8 mouse cellular contexts compared by ENCODE assay signal in the genomic region with DNA sequence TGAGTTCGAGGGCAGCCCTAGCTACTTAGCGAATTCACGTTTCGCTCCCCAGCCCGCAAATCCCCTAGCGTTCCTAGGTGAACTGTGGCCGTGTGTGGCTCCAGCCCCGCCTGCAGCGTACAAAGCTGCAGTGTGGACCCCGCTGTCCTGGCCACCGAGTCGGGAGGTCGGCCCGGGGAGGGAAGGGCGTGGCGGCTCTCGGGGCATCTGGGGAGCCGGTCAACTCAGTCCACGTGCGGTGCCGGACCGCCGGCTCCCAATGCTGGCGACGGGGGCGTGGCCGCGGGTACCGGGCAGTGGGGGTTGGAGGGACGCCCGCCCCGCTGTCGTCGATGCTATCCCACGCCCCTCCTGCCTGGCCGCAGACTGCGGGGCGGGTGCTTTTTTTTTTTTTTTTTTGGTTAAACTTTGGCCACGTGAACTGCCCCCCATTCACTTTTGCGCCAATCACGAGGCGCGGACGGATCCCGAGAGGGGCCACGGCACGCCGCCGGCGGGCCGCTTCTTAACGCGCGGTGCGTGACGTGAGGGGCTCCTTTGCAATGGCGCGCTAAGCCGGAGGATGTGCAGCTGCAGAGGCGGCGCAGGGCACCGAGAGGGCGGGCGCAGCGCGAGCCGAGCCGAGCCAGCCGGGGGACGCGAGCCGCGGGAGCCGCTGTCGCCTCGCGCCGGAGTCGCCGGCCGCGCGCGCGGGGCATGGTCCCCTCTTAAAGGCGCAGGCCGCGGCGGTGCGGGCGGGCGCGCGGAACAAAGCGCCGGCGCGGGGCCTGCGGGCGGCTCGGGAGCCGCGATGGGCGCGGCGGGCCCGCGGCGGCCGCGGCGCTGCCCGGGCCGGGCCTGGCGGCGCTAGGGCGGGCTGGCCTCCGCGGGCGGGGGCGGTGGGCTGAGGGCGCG. TPM values are rescaled to one million over a fixed set of nuclear protein-coding genes. Genes with fewer than 3 reads are reported as not detected.
DNase-seq lines count a peak whose midpoint lies in the region; ATAC-seq lines count a peak whose summit lies in the region.

Gene Chsy1 (plus strand): TSS at position 555 of the 894 bp plus-strand sequence.

- peak within 1 kb of the TSS; percentile 86 to 91 for H3K27ac ChIP-seq in heart, embryonic 14.5 days (replicated peaks in 1 of 2; ENCODE audit: control insufficient read depth in 1 of 2, insufficient read depth in 1 of 2, low read depth in 2 of 2, low read length in 2 of 2)
- H3K27ac ChIP-seq in liver, embryonic 12.5 days = peak within 1 kb of the TSS; percentile 86
- H3K27ac ChIP-seq in stomach, embryonic 14.5 days (ENCODE audit: low read length) = peak within 1 kb of the TSS; percentile 78

- H3K4me2 ChIP-seq in heart, embryonic 14.5 days (ENCODE audit: low read length) = peak within 1 kb of the TSS; percentile 96
- H3K4me2 ChIP-seq in liver, embryonic 12.5 days = peak within 1 kb of the TSS; percentile 94
- H3K4me2 ChIP-seq in stomach, embryonic 14.5 days (replicated peaks; ENCODE audit: low read depth, low read length) = peak within 1 kb of the TSS; percentile 82

- no peaks in the 10 kb centered on the region for H3K9me3 ChIP-seq in heart, embryonic 14.5 days (ENCODE audit: control insufficient read depth, low read length)
- no peaks in the 10 kb centered on the region for H3K9me3 ChIP-seq in liver, embryonic 12.5 days (replicated peaks)
- no peaks in the 10 kb centered on the region for H3K9me3 ChIP-seq in stomach, embryonic 14.5 days (ENCODE audit: control insufficient read depth, low read depth, low read length)

- H3K4me3 ChIP-seq in heart, embryonic 14.5 days (ENCODE audit: control insufficient read depth in 1 of 2, insufficient read depth in 1 of 2, low read depth in 1 of 2, low read length in 2 of 2) = peak within 1 kb of the TSS; percentile 84 to 96
- peak within 1 kb of the TSS; percentile 90 for H3K4me3 ChIP-seq in liver, embryonic 12.5 days
- peak within 1 kb of the TSS; percentile 91 for H3K4me3 ChIP-seq in stomach, embryonic 14.5 days (ENCODE audit: low read depth, low read length)

- ATAC-seq in CD4-positive, CD25-positive, alpha-beta regulatory T cell, adult 4 months = peak; percentile 75
- peak; percentile 83 for ATAC-seq in heart, embryonic 14.5 days (ENCODE audit: insufficient number of reproducible peaks, insufficient read depth, low FRiP score, low read depth)
- peak; percentile 60 for ATAC-seq in liver, embryonic 12.5 days
- peak; percentile 89 for ATAC-seq in stomach, embryonic 14.5 days (ENCODE audit: insufficient number of reproducible peaks, insufficient read depth, low FRiP score, low read depth)

- peak; percentile 54 for DNase-seq in c-Kit-negative CD71-positive TER-119-positive erythroid progenitor cells, embryonic 14.5 days (ENCODE audit: low read depth, low spot score)
- DNase-seq in fibroblast of lung, adult 2 months (ENCODE audit: low read depth) = peak; percentile 74
- peak; percentile 95 for DNase-seq in kidney, postnatal 10 days
- peak; percentile 91 to 92 for DNase-seq in natural killer cell, adult 2 months (ENCODE audit: low spot score in 2 of 2)

- H3K4me1 ChIP-seq in heart, embryonic 14.5 days (ENCODE audit: control insufficient read depth in 2 of 2, insufficient read depth in 2 of 2, low read length in 2 of 2) = peaks cover 6 to 27% of the 10 kb centered on the region in 2 experiments
- peaks cover 45% of the 10 kb centered on the region for H3K4me1 ChIP-seq in liver, embryonic 12.5 days
- H3K4me1 ChIP-seq in stomach, embryonic 14.5 days (ENCODE audit: control insufficient read depth, insufficient read depth, low read length) = peaks cover 17% of the 10 kb centered on the region

- WGBS in heart, embryonic 14.5 days = under 1% methylated on average over 107 of the region's 123 CpGs
- WGBS in liver, embryonic 12.5 days (ENCODE audit: insufficient replicate concordance) = under 1% methylated on average over 84 of the region's 123 CpGs
- under 1% methylated on average over 89 of the region's 123 CpGs for WGBS in stomach, embryonic 14.5 days

- H3K36me3 ChIP-seq in heart, embryonic 14.5 days (ENCODE audit: control insufficient read depth, insufficient read depth, low read length) = peaks cover 3% of the 10 kb centered on the region; the same call in 1 of the 2 replicates
- H3K36me3 ChIP-seq in liver, embryonic 12.5 days = peaks cover 2% of the 10 kb centered on the region
- H3K36me3 ChIP-seq in stomach, embryonic 14.5 days (ENCODE audit: control insufficient read depth, insufficient read depth, low read length) = no peaks in the 10 kb centered on the region

- no peaks in the 10 kb centered on the region for H3K27me3 ChIP-seq in heart, embryonic 14.5 days (ENCODE audit: control insufficient read depth, insufficient read depth, low read length)
- peaks cover 13% of the 10 kb centered on the region for H3K27me3 ChIP-seq in liver, embryonic 12.5 days (replicated peaks)
- no peaks in the 10 kb centered on the region for H3K27me3 ChIP-seq in stomach, embryonic 14.5 days (ENCODE audit: control insufficient read depth, insufficient read depth, low read length)

- peak within 1 kb of the TSS; percentile 90 for H3K9ac ChIP-seq in heart, embryonic 14.5 days (ENCODE audit: low read length)
- peak within 1 kb of the TSS; percentile 91 for H3K9ac ChIP-seq in liver, embryonic 12.5 days
- peak within 1 kb of the TSS; percentile 93 for H3K9ac ChIP-seq in stomach, embryonic 14.5 days (replicated peaks; ENCODE audit: low read depth, low read length)

RNA-seq across cellular contexts. Expression of gene Chsy1, which starts in this region (rescaled TPM):
- polyA plus RNA-seq in CD4-positive, CD25-positive, alpha-beta regulatory T cell, adult 4 months (2017; shearing (Covaris generic)) = 10 to 100 TPM in 1 of 2 experiments, 1 to 10 TPM in 1; 7.4 to 10.6 TPM
- 23.4 and 24.0 TPM in 2 replicates for polyA plus RNA-seq in heart, embryonic 14.5 days (2014; fragmentation: Nextera tagmentation; extraction: Ambion mirVana)
- 11.3 and 12.0 TPM in 2 replicates for polyA plus RNA-seq in liver, embryonic 12.5 days (2016; fragmentation: Nextera tagmentation; extraction: Ambion mirVana)
- polyA plus RNA-seq in stomach, embryonic 14.5 days (2014; fragmentation: Nextera tagmentation; extraction: Ambion mirVana) = 28.7 and 29.3 TPM in 2 replicates

Comparison
In these comparisons a context has a peak if more than half of its experiments do, and no peak if none do; other contexts are left out.
1. Peak in every context shown above with its lines: DNase-seq, ATAC-seq, H3K4me3 ChIP-seq and H3K27ac ChIP-seq.